Mouse (Mus musculus): ENCODE measurements around the gene Zbtb32.

- TF ChIP-seq CTCF (IDR thresholded peaks at IDR 0.05; ENCODE audit: borderline replicate concordance, control insufficient read depth, extremely low read depth, insufficient read depth, low read length, poor library complexity) (no peak), POLR2A (IDR thresholded peaks at IDR 0.05; ENCODE audit: control insufficient read depth, extremely low read depth, insufficient read depth, low read length, poor library complexity) (no peak)
Measured at GRCm38 (mm10) chr7:30551445-30552101, 47.1 kb downstream of the Zbtb32 start.
